In the genomic region with DNA sequence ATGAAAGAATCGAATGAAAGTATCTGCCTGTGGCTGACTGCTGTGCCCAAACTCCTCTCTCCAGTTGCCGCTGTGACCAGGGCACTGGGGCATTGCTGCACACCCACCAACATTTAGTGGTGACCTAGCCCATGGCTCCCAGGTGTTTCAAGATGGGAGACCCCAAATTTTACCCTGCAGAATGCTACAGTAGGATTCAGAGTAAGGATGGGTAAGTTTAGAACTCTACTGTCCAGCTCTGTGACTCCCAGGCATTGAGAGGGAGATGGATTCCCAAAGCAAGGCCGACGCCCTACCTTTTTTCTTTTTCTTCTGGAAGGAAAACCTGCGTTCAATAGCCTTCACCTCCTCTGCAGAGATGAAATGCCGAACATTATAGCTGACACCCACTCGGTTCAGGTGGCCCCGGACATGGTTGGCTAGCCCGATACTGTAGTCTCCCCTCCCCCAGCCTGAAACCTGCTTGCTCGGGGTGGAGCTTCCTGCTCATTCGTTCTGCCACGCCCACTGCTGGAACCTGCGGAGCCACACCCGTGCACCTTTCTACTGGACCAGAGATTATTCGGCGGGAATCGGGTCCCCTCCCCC, we compare ENCODE assay signal across 8 mouse cellular contexts. TPM values are rescaled to one million over a fixed set of nuclear protein-coding genes. Genes with fewer than 3 reads are reported as not detected.
DNase-seq lines count a peak whose midpoint lies in the region; ATAC-seq and TF ChIP-seq lines count a peak whose summit lies in the region.

No protein-coding gene starts in this region.

- peak; percentile 68; the same call in 1 of the 2 replicates for ATAC-seq in lung, embryonic 14.5 days (ENCODE audit: insufficient read depth)
- ATAC-seq in forebrain, embryonic 11.5 days (replicated peaks; ENCODE audit: low FRiP score): 0 out of 2 replicates have a peak, but pooled peaks have one; percentile 42
- no peak for ATAC-seq in limb, embryonic 15.5 days (ENCODE audit: insufficient number of reproducible peaks, low FRiP score, low TSS enrichment, low read depth)
- peak; percentile 82 for ATAC-seq in stomach, embryonic 14.5 days (ENCODE audit: insufficient number of reproducible peaks, insufficient read depth, low FRiP score, low read depth)

- intact Hi-C loops in left cerebral cortex, adult 2 months (cut with DNase I): no loop called here

- peak overlapping the region; percentile 55 for H3K4me2 ChIP-seq in lung, embryonic 14.5 days
- H3K4me2 ChIP-seq in forebrain, embryonic 11.5 days (ENCODE audit: low read depth, low read length, severe bottlenecking): peak overlapping the region; percentile 34; the same call in 1 of the 2 replicates
- H3K4me2 ChIP-seq in limb, embryonic 15.5 days: peak overlapping the region; percentile 39
- H3K4me2 ChIP-seq in stomach, embryonic 14.5 days (replicated peaks; ENCODE audit: low read depth, low read length): peak overlapping the region; percentile 37

- peak overlapping the region; percentile 37 for H3K9ac ChIP-seq in lung, embryonic 14.5 days
- H3K9ac ChIP-seq in forebrain, embryonic 11.5 days (ENCODE audit: low read length): peak overlapping the region; percentile 7; the same call in 1 of the 2 replicates
- H3K9ac ChIP-seq in limb, embryonic 15.5 days: no peak overlapping the region
- H3K9ac ChIP-seq in stomach, embryonic 14.5 days (replicated peaks; ENCODE audit: low read depth, low read length): no peak overlapping the region

- WGBS in lung, embryonic 14.5 days: 19% methylated on average over 12 of the region's 17 CpGs
- 12% methylated on average over 12 of the region's 17 CpGs for WGBS in forebrain, embryonic 11.5 days
- 18% methylated on average over 12 of the region's 17 CpGs for WGBS in limb, embryonic 15.5 days
- WGBS in stomach, embryonic 14.5 days: 11% methylated on average over 11 of the region's 17 CpGs

- no peak for TF ChIP-seq CTCF in lung, embryonic 14.5 days (IDR thresholded peaks at IDR 0.05; ENCODE audit: low read depth)
- TF ChIP-seq CTCF in left cerebral cortex, adult 2 months (IDR thresholded peaks at IDR 0.05): no peak

- peaks cover 3% of the 10 kb centered on the region; the same call in 1 of the 2 replicates for H3K4me1 ChIP-seq in lung, embryonic 14.5 days (ENCODE audit: insufficient read depth)
- H3K4me1 ChIP-seq in forebrain, embryonic 11.5 days (replicated peaks; ENCODE audit: control insufficient read depth, insufficient read depth, low read length): no peaks in the 10 kb centered on the region
- peaks cover 13% of the 10 kb centered on the region for H3K4me1 ChIP-seq in limb, embryonic 15.5 days
- H3K4me1 ChIP-seq in stomach, embryonic 14.5 days (ENCODE audit: control insufficient read depth, insufficient read depth, low read length): peaks cover 7% of the 10 kb centered on the region

- no peaks in the 10 kb centered on the region for H3K27me3 ChIP-seq in lung, embryonic 14.5 days (ENCODE audit: insufficient read depth, low read length)
- no peaks in the 10 kb centered on the region for H3K27me3 ChIP-seq in forebrain, embryonic 11.5 days (ENCODE audit: control insufficient read depth, insufficient read depth, low read length)
- H3K27me3 ChIP-seq in limb, embryonic 15.5 days: no peaks in the 10 kb centered on the region
- H3K27me3 ChIP-seq in stomach, embryonic 14.5 days (ENCODE audit: control insufficient read depth, insufficient read depth, low read length): no peaks in the 10 kb centered on the region

- peak overlapping the region; percentile 39 for H3K4me3 ChIP-seq in lung, embryonic 14.5 days (ENCODE audit: low read depth, low read length)
- H3K4me3 ChIP-seq in forebrain, embryonic 11.5 days (ENCODE audit: low read depth, low read length): peak overlapping the region; percentile 9; the same call in 1 of the 2 replicates
- peak overlapping the region; percentile 33 for H3K4me3 ChIP-seq in limb, embryonic 15.5 days
- peak overlapping the region; percentile 21 for H3K4me3 ChIP-seq in stomach, embryonic 14.5 days (ENCODE audit: low read depth, low read length)
- no peak overlapping the region for H3K4me3 ChIP-seq in left cerebral cortex, adult 2 months

- no peaks in the 10 kb centered on the region for H3K9me3 ChIP-seq in lung, embryonic 14.5 days (ENCODE audit: low read depth, low read length)
- no peaks in the 10 kb centered on the region for H3K9me3 ChIP-seq in forebrain, embryonic 11.5 days (ENCODE audit: control insufficient read depth, low read length)
- no peaks in the 10 kb centered on the region for H3K9me3 ChIP-seq in limb, embryonic 15.5 days
- H3K9me3 ChIP-seq in stomach, embryonic 14.5 days (ENCODE audit: control insufficient read depth, low read depth, low read length): no peaks in the 10 kb centered on the region

- no peak overlapping the region for H3K27ac ChIP-seq in lung, embryonic 14.5 days (ENCODE audit: low read depth)
- no peak overlapping the region for H3K27ac ChIP-seq in forebrain, embryonic 11.5 days (ENCODE audit: low read depth, low read length)
- peak overlapping the region; percentile 11; the same call in 1 of the 2 replicates for H3K27ac ChIP-seq in limb, embryonic 15.5 days
- 0 out of 2 replicates have a peak overlapping the region, but pooled peaks have one; percentile 45 for H3K27ac ChIP-seq in stomach, embryonic 14.5 days (ENCODE audit: low read length)
- no peak overlapping the region for H3K27ac ChIP-seq in left cerebral cortex, adult 2 months

- 0 out of 2 replicates have a peak, but pooled peaks cover 2% of the 10 kb centered on the region for H3K36me3 ChIP-seq in lung, embryonic 14.5 days (ENCODE audit: insufficient read depth)
- H3K36me3 ChIP-seq in forebrain, embryonic 11.5 days (ENCODE audit: control insufficient read depth, insufficient read depth, low read length): no peaks in the 10 kb centered on the region
- peaks cover 5% of the 10 kb centered on the region; the same call in 1 of the 2 replicates for H3K36me3 ChIP-seq in limb, embryonic 15.5 days
- H3K36me3 ChIP-seq in stomach, embryonic 14.5 days (ENCODE audit: control insufficient read depth, insufficient read depth, low read length): no peaks in the 10 kb centered on the region

- DNase-seq in lung, embryonic 14.5 days: peak; percentile 44
- no peak for DNase-seq in lung, postnatal 36 days
- no peak for DNase-seq in forebrain, embryonic 11.5 days (ENCODE audit: low spot score)
- DNase-seq in ovary, postnatal 10 days (ENCODE audit: low spot score): no peak
- DNase-seq in urinary bladder, postnatal 36 days (ENCODE audit: low spot score in 2 of 2): no peak
- DNase-seq in left cerebral cortex, adult 2 months (ENCODE audit: extremely low spot score in 1 of 2, low spot score in 2 of 2): no peak

RNA-seq across cellular contexts. Expression of a gene that starts 18.7 kb away (rescaled TPM):
- polyA plus RNA-seq in lung, embryonic 14.5 days (2014; fragmentation: Nextera tagmentation; extraction: Ambion mirVana): 68.7 and 82.0 TPM in 2 replicates
- polyA plus RNA-seq in forebrain, embryonic 11.5 days (2014; fragmentation: Nextera tagmentation; extraction: Ambion mirVana): 81.4 and 82.2 TPM in 2 replicates
- 85.1 and 88.6 TPM in 2 replicates for polyA plus RNA-seq in limb, embryonic 15.5 days (2015; fragmentation: Nextera tagmentation; extraction: Ambion mirVana)
- polyA plus RNA-seq in stomach, embryonic 14.5 days (2014; fragmentation: Nextera tagmentation; extraction: Ambion mirVana): 84.3 and 88.6 TPM in 2 replicates
- total RNA-seq in left cerebral cortex, adult 2 months (2021): 100 to 1,000 TPM; 230 to 236 TPM

RNA-seq across cellular contexts. Expression of a gene that starts 20.2 kb away (rescaled TPM):
- 41.8 and 48.1 TPM in 2 replicates for polyA plus RNA-seq in lung, embryonic 14.5 days (2014; fragmentation: Nextera tagmentation; extraction: Ambion mirVana)
- 55.2 and 56.2 TPM in 2 replicates for polyA plus RNA-seq in forebrain, embryonic 11.5 days (2014; fragmentation: Nextera tagmentation; extraction: Ambion mirVana)
- 21.6 TPM in 2 replicates for polyA plus RNA-seq in limb, embryonic 15.5 days (2015; fragmentation: Nextera tagmentation; extraction: Ambion mirVana)
- polyA plus RNA-seq in stomach, embryonic 14.5 days (2014; fragmentation: Nextera tagmentation; extraction: Ambion mirVana): 32.2 and 39.9 TPM in 2 replicates
- 10 to 100 TPM; 45.9 to 48.4 TPM for total RNA-seq in left cerebral cortex, adult 2 months (2021)

RNA-seq across cellular contexts. Expression of a gene that starts 34.3 kb away (rescaled TPM):
- 0.93 and 1.0 TPM in 2 replicates for polyA plus RNA-seq in lung, embryonic 14.5 days (2014; fragmentation: Nextera tagmentation; extraction: Ambion mirVana)
- 0.21 and 0.47 TPM in 2 replicates for polyA plus RNA-seq in forebrain, embryonic 11.5 days (2014; fragmentation: Nextera tagmentation; extraction: Ambion mirVana)
- polyA plus RNA-seq in limb, embryonic 15.5 days (2015; fragmentation: Nextera tagmentation; extraction: Ambion mirVana): 2.1 and 2.6 TPM in 2 replicates
- polyA plus RNA-seq in stomach, embryonic 14.5 days (2014; fragmentation: Nextera tagmentation; extraction: Ambion mirVana): 1.3 and 1.5 TPM in 2 replicates
- 1 to 10 TPM; 3.8 to 5.2 TPM for total RNA-seq in left cerebral cortex, adult 2 months (2021)

RNA-seq across cellular contexts. Expression of a gene that starts 48.0 kb away (rescaled TPM):
- polyA plus RNA-seq in lung, embryonic 14.5 days (2014; fragmentation: Nextera tagmentation; extraction: Ambion mirVana): 45.4 and 54.3 TPM in 2 replicates
- 70.5 and 78.4 TPM in 2 replicates for polyA plus RNA-seq in forebrain, embryonic 11.5 days (2014; fragmentation: Nextera tagmentation; extraction: Ambion mirVana)
- polyA plus RNA-seq in limb, embryonic 15.5 days (2015; fragmentation: Nextera tagmentation; extraction: Ambion mirVana): 93.1 and 94.6 TPM in 2 replicates
- 56.5 and 62.3 TPM in 2 replicates for polyA plus RNA-seq in stomach, embryonic 14.5 days (2014; fragmentation: Nextera tagmentation; extraction: Ambion mirVana)
- total RNA-seq in left cerebral cortex, adult 2 months (2021): 100 to 1,000 TPM in 1 of 2 experiments, 10 to 100 TPM in 1; 99.6 to 110 TPM

RNA-seq across cellular contexts. Expression of a gene that starts 54.9 kb away (rescaled TPM):
- 0.07 TPM in 1 of 2 replicates, not detected in the other for polyA plus RNA-seq in lung, embryonic 14.5 days (2014; fragmentation: Nextera tagmentation; extraction: Ambion mirVana)
- 0.11 TPM in 1 of 2 replicates, not detected in the other for polyA plus RNA-seq in forebrain, embryonic 11.5 days (2014; fragmentation: Nextera tagmentation; extraction: Ambion mirVana)
- 0.10 and 0.26 TPM in 2 replicates for polyA plus RNA-seq in limb, embryonic 15.5 days (2015; fragmentation: Nextera tagmentation; extraction: Ambion mirVana)
- polyA plus RNA-seq in stomach, embryonic 14.5 days (2014; fragmentation: Nextera tagmentation; extraction: Ambion mirVana): 0.17 TPM in 1 of 2 replicates, not detected in the other
- not detected for total RNA-seq in left cerebral cortex, adult 2 months (2021)

Comparison
In these comparisons a context has a peak if more than half of its experiments do, and no peak if none do; other contexts are left out.
1. H3K27ac ChIP-seq: peak in limb, embryonic 15.5 days (single experiment) and stomach, embryonic 14.5 days (single experiment); none in lung, embryonic 14.5 days (single experiment), forebrain, embryonic 11.5 days (single experiment) and left cerebral cortex, adult 2 months (single experiment).
2. H3K9ac ChIP-seq: peak in lung, embryonic 14.5 days (single experiment) and forebrain, embryonic 11.5 days (single experiment); none in limb, embryonic 15.5 days (single experiment) and stomach, embryonic 14.5 days (single experiment).
3. Peak in every context shown above with its lines, with median percentiles within 50 percentile points of each other: H3K4me2 ChIP-seq.